Mouse (Mus musculus) C2C12 (cell line): ENCODE data around the gene Abca13. TPM values are rescaled to one million over a fixed set of nuclear protein-coding genes. Genes with fewer than 3 reads are reported as not detected.
"Not testable (repeated sequence)": the region's sequence is repeated elsewhere in the genome, so short reads cannot be mapped to it uniquely, and the experiment has no call there.

Experiments used
- H3K27me3 ChIP-seq: one replicate; pipeline ENCODE4 v1.6.1; 2011; ENCODE audit not compliant: control insufficient read depth, insufficient read depth, insufficient read length
- H3K36me3 ChIP-seq: one replicate; pipeline ENCODE4 v1.6.1; 2011; ENCODE audit not compliant: control insufficient read depth, insufficient read depth
- H3K4me3 ChIP-seq: one replicate; pipeline ENCODE4 v1.5.1; 2011; ENCODE audit warnings: mild to moderate bottlenecking, control low read depth; ENCODE audit not compliant: poor library complexity, insufficient read depth, severe bottlenecking
- H3K79me2 ChIP-seq: one replicate; pipeline ENCODE4 v1.6.1; 2011; ENCODE audit not compliant: control insufficient read depth, insufficient read depth
- H3K79me3 ChIP-seq: one replicate; pipeline ENCODE4 v1.6.1; 2011; ENCODE audit warnings: low read depth, control low read depth
- H3ac ChIP-seq: one replicate; pipeline ENCODE3; 2011; ENCODE audit warnings: low read depth; ENCODE audit not compliant: control insufficient read depth, insufficient read length
- CEBPB ChIP-seq: IDR thresholded peaks from one replicate; pipeline ENCODE4 v1.6.1; 2011; ENCODE audit warnings: low read depth, mild to moderate bottlenecking, control low read depth, moderate library complexity
- CTCF ChIP-seq: IDR thresholded peaks from one replicate; pipeline ENCODE4 v1.5.1; 2011; ENCODE audit not compliant: control insufficient read depth, insufficient read depth, insufficient read length
- FOSL1 ChIP-seq: IDR thresholded peaks from one replicate; pipeline ENCODE4 v1.8.0; 2011; ENCODE audit warnings: mild to moderate bottlenecking, low read length; ENCODE audit not compliant: poor library complexity, insufficient read depth, severe bottlenecking
- MAX ChIP-seq: IDR thresholded peaks from one replicate; pipeline ENCODE4 v1.6.1; 2011; ENCODE audit warnings: mild to moderate bottlenecking, control low read depth
- MYOD1 ChIP-seq: IDR thresholded peaks from one replicate; pipeline ENCODE4 v1.6.1; 2011; ENCODE audit warnings: low read depth; ENCODE audit not compliant: control insufficient read depth, insufficient read length
- MYOG ChIP-seq: IDR thresholded peaks from one replicate; pipeline ENCODE4 v1.6.1; 2011; ENCODE audit not compliant: control insufficient read depth, insufficient read length; ENCODE audit errors: extremely low read depth
- USF1 ChIP-seq: IDR thresholded peaks from one replicate; pipeline ENCODE4 v1.6.1; 2011; ENCODE audit warnings: low read depth, mild to moderate bottlenecking, control low read depth, moderate library complexity
- polyA plus RNA-seq: library from polyadenylated mRNA; unstranded; fragments of >200 nt; fragmentation: generic; extraction: Trizol; gene quantifications from one replicate; pipeline ENCODE4 v1.2.1, GENCODE M21; 2012; ENCODE audit warnings: missing spikeins

The Abca13 gene
- polyA plus RNA-seq, 1 experiment: 0.04 TPM

- Histone ChIP-seq H3K4me3 (no peak overlapping the region), H3K27me3 (no peaks in the 10 kb centered on the region), H3K36me3 (no peaks in the 10 kb centered on the region), H3K79me2 (no peaks in the 10 kb centered on the region), H3K79me3 (no peaks in the 10 kb centered on the region), H3ac (no peak overlapping the region)
- no peak for TF ChIP-seq USF1
Measured at GRCm38 (mm10) chr11:9159953-9160352, 31.8 kb upstream of the Abca13 start.

- Histone ChIP-seq H3K36me3 (no peaks in the 10 kb centered on the region), H3K4me3 (no peak overlapping the region), H3K79me2 (no peaks in the 10 kb centered on the region), H3K79me3 (no peaks in the 10 kb centered on the region), H3K27me3 (no peaks in the 10 kb centered on the region), H3ac (no peak overlapping the region)
- TF ChIP-seq CTCF (no peak), FOSL1 (no peak), MAX (no peak), CEBPB (no peak), MYOD1 (no peak)
Measured at GRCm38 (mm10) chr11:9167331-9167730, 24.4 kb upstream of the Abca13 start.

GRCm38 (mm10) chr11:9181477-9181876, 10.3 kb upstream of the Abca13 start:
- no peak overlapping the region for H3K4me3 ChIP-seq
- peaks cover 2% of the 10 kb centered on the region for H3K27me3 ChIP-seq
- H3K36me3 ChIP-seq: no peaks in the 10 kb centered on the region
- H3K79me3 ChIP-seq: no peaks in the 10 kb centered on the region
- H3K79me2 ChIP-seq: no peaks in the 10 kb centered on the region
- no peak for TF ChIP-seq MAX
- no peak for TF ChIP-seq USF1
- no peak for TF ChIP-seq MYOG
- no peak for TF ChIP-seq CTCF
- TF ChIP-seq FOSL1: no peak
- TF ChIP-seq MYOD1: no peak
- TF ChIP-seq CEBPB: no peak
- H3ac ChIP-seq: no peak overlapping the region

GRCm38 (mm10) chr11:9189471-9189870, 2.3 kb upstream of the Abca13 start:
- H3K79me2 ChIP-seq, H3K27me3 ChIP-seq, H3K4me3 ChIP-seq, H3K36me3 ChIP-seq, H3ac ChIP-seq, H3K79me3 ChIP-seq: not testable (repeated sequence)

GRCm38 (mm10) chr11:9190772-9191554, 779 bp upstream of the Abca13 start:
- H3ac ChIP-seq: no peak overlapping the region
- no peaks in the 10 kb centered on the region for H3K36me3 ChIP-seq
- no peak overlapping the region for H3K4me3 ChIP-seq
- no peaks in the 10 kb centered on the region for H3K79me2 ChIP-seq
- H3K79me3 ChIP-seq: no peaks in the 10 kb centered on the region
- H3K27me3 ChIP-seq: no peaks in the 10 kb centered on the region
- TF ChIP-seq FOSL1 (no peak), USF1 (no peak), MYOD1 (no peak)

- Histone ChIP-seq H3K27me3 (no peaks in the 10 kb centered on the region), H3K4me3 (no peak overlapping the region), H3ac (no peak overlapping the region), H3K79me3 (no peaks in the 10 kb centered on the region), H3K79me2 (no peaks in the 10 kb centered on the region), H3K36me3 (no peaks in the 10 kb centered on the region)
- TF ChIP-seq CTCF (no peak), CEBPB (peak; percentile 82)
Measured at GRCm38 (mm10) chr11:9194861-9195260, 3.1 kb downstream of the Abca13 start.

- Histone ChIP-seq H3K79me2 (no peaks in the 10 kb centered on the region), H3K79me3 (no peaks in the 10 kb centered on the region), H3ac (no peak overlapping the region), H3K27me3 (no peaks in the 10 kb centered on the region), H3K4me3 (no peak overlapping the region), H3K36me3 (no peaks in the 10 kb centered on the region)
- TF ChIP-seq FOSL1: no peak
- TF ChIP-seq USF1: no peak
- no peak for TF ChIP-seq MYOG
- TF ChIP-seq MYOD1: no peak
- no peak for TF ChIP-seq CEBPB
- no peak for TF ChIP-seq CTCF
- no peak for TF ChIP-seq MAX
Measured at GRCm38 (mm10) chr11:9199868-9200267, 8.1 kb downstream of the Abca13 start.
